Mouse (Mus musculus) gastrocnemius, postnatal 25 days (tissue): Measurements from ENCODE around the gene Slc4a4. TPM values are rescaled to one million over a fixed set of nuclear protein-coding genes. Genes with fewer than 3 reads are reported as not detected.

Experiments
- DNase-seq: peaks from one replicate; pipeline ENCODE4 v3.0.0; 2022
- total RNA-seq, 2 experiments: library from RNA; stranded (reverse); gene quantifications; 1 replicate in 1 of 2; 2 replicates in 1 of 2; pipeline ENCODE4 v1.2.3; 2021

Slc4a4 gene
- total RNA-seq, 2 experiments from 2014 or later = 9.7 to 12.3 TPM

GRCm38 (mm10) chr5:89171025-89171718, 284.6 kb downstream of the Slc4a4 start:
- no peak for DNase-seq

- DNase-seq = no peak
Observed at GRCm38 (mm10) chr5:89190063-89190462, 303.4 kb downstream of the Slc4a4 start.

DNA sequence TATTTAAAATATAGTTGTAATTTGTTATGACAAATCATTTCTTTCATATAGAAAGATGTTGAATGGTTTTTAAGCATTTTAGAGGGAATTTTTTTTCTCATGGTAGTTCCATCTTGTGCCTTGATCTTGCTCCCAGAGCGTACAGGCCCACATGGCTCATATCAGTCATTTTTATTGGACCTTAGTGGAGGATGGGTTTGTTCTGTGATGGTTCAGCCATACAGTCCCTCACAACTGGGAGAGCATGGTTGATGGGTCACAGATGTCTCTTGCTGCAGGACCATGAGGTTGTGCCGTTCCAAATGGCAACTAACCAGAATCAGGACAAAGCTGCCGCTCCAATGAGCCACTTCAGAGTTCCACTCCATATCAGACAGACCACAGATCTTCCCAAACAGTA, 308.0 kb downstream of the Slc4a4 start:
- DNase-seq = no peak

- DNase-seq = no peak
Observed at GRCm38 (mm10) chr5:89198501-89198900, 311.9 kb downstream of the Slc4a4 start.

GRCm38 (mm10) chr5:89209973-89210703, 323.5 kb downstream of the Slc4a4 start:
- no peak for DNase-seq

GRCm38 (mm10) chr5:89211057-89211456, 324.4 kb downstream of the Slc4a4 start:
- DNase-seq = no peak

DNA sequence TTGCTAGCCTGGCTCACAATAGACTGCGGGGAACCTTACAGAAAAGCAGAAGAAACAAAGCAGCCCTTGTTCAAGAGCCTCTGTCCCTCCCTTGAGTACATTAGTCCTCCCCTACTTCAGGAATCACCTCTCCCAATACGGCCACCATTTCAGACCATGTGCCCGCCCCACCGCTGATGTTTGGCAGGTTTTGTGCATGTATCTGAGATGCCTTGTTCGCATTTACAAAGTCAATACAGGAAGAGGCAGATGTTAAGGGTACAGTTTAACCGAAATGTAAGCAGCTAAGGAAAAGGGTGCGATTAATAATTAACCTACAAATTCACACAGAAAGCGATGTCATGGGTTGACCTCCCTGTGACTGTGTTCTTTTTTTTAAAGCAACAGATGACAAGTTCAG, 331.6 kb downstream of the Slc4a4 start:
- DNase-seq = no peak

- DNase-seq = no peak
Observed at GRCm38 (mm10) chr5:89218709-89219108, 332.1 kb downstream of the Slc4a4 start.

DNA sequence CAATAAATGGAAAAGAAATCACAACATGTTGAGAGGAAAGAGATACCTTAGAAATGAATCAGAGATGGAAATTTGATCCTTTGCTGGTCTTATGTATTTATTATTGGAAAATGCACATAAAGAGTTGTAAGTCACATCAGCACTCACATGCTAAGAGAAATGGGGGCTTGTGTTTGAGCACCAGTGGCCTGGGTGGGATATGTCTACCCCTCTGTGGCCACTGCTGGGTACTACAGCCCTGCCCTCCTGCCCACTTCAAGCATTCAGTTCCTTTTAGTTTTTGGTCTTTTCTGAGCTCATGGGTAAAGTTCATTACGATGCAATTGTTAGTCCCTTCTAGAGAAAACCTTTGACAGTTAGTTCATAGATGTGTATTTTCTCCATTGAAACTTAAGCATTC, 335.0 kb downstream of the Slc4a4 start:
- no peak for DNase-seq

GRCm38 (mm10) chr5:89223061-89223740, 336.6 kb downstream of the Slc4a4 start:
- no peak for DNase-seq

DNA sequence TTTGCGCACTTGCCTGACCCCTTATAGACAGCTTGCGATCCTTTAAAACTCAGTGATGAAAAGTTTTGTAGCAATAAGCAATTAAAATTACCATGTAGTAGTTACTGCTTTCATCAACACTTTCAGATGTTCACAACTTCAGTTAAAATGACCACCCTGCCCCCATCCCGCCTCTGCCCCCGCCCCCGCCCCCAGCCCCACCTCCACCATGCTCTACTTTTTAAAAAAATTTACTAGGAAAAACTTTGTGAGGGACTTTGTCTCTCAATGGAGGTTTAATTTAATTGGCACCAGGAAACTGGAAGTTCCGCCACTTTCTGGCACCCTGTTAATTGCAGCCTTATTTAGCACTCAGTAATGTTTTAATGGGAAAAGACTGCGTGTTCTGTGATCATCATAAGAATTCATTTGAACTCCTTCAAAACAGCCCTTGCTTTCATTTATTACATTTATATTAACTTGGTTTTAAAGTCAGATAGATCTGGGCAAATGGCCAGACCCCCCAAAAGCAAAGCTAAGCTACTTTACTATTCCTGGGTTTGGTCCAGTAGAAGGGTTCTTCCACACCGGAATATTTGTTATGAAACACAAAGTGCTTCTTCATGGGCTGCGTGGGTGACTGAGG, 337.2 kb downstream of the Slc4a4 start:
- DNase-seq = no peak

- DNase-seq = no peak
Observed at GRCm38 (mm10) chr5:89227948-89228347, 341.3 kb downstream of the Slc4a4 start.

DNA sequence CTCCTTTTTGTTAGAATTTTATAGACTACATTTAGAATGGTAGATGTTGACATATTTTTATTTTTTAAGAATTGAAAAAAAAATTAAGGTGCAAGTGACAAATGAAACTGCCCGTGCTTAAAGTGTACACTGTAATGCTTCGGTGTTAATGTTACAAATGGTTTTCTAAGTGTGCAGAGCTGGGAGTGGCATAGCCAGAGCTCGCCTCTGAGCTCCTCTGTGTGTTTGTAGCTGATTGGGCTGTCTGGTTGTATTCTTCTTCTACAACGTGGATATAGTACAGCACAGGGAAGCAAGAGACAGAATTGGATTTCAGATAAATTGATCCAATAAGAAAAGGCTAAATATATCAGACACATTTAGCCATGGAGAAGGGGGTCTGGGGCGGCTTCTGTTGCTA, 343.0 kb downstream of the Slc4a4 start:
- DNase-seq = no peak

GRCm38 (mm10) chr5:89232313-89232712, 345.7 kb downstream of the Slc4a4 start:
- no peak for DNase-seq

- no peak for DNase-seq
Observed at GRCm38 (mm10) chr5:89251806-89252205, 365.2 kb downstream of the Slc4a4 start.

GRCm38 (mm10) chr5:89259804-89260492, 373.3 kb downstream of the Slc4a4 start:
- DNase-seq = no peak

DNA sequence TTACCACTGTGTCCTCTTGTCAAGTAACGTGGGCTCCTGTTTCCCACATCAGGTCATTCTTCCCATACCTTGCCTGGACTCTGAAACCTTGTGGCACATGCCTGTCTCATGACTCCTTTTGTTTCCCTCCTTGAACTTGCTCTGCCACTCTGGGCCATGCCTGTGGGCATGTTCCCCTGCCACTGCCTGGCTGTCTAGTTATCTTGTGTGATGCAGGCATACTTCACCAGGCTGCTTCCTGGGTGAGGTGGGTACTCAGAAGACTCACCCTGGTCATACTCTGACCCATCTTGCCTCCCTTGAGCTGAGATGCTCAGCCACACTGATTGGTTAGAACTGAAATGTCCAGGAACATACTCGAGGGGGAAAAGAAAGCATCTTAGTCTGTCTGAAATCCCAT, 390.4 kb downstream of the Slc4a4 start:
- DNase-seq = no peak

DNA sequence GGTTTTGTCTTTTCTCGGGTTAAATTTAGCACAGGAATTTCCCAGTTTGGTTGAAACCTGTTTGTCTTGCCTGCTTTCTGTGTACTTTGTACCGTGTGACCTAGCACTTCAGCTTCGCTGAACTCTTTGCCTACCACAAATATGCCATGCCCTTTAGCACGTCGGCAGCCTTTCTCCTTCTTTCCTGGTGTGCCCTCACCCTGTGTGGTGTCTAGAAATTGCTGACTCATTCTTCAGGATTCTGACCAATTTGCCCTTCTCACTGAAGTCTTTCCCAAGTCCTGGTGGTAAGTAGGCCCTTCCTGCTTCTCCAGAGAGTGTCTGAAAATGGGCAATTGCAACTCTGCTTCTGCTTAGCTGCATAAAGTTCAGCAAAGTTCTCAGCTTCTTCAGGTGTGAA, 391.0 kb downstream of the Slc4a4 start:
- no peak for DNase-seq

GRCm38 (mm10) chr5:89278309-89278708, 391.7 kb downstream of the Slc4a4 start:
- DNase-seq = no peak

- DNase-seq = no peak
Observed at GRCm38 (mm10) chr5:89280312-89280863, 393.8 kb downstream of the Slc4a4 start.
